Mouse (Mus musculus) E14TG2a.4 (cell line): Measurements from ENCODE around the gene Lipi.

Experiments used
- H3K27me3 ChIP-seq: 2 replicates; pipeline ENCODE4 v1.6.1; 2014; ENCODE audit warnings: low read length, control low read depth; ENCODE audit not compliant: insufficient read depth
- H3K36me3 ChIP-seq: 2 replicates; pipeline ENCODE4 v1.6.1; 2014; ENCODE audit warnings: low read length, control low read depth; ENCODE audit not compliant: insufficient read depth
- H3K4me1 ChIP-seq: replicated peaks from 2 replicates; pipeline ENCODE4 v1.6.1; 2014; ENCODE audit warnings: low read depth, low read length, control low read depth
- H3K4me3 ChIP-seq: replicated peaks from 2 replicates; pipeline ENCODE4 v1.5.1; 2014; ENCODE audit warnings: mild to moderate bottlenecking, low read length
- H3K9me3 ChIP-seq: 2 replicates; pipeline ENCODE4 v1.6.1; 2014; ENCODE audit warnings: low read length, control low read depth
- CTCF ChIP-seq: conservative IDR thresholded peaks from 2 replicates; pipeline ENCODE4 v1.5.1; 2014; ENCODE audit warnings: low read length
- NANOG ChIP-seq: IDR thresholded peaks from 2 replicates; pipeline ENCODE4 v1.6.1; 2014; ENCODE audit warnings: borderline replicate concordance, low read length, mixed read lengths
- POU5F1 ChIP-seq: IDR thresholded peaks from 2 replicates; pipeline ENCODE4 v1.6.1; 2014; ENCODE audit warnings: low read length, borderline replicate concordance

The Lipi gene

GRCm38 (mm10) chr16:75582279-75582678 is 3.6 kb downstream of the Lipi start:
- Histone ChIP-seq H3K4me1 (no peaks in the 10 kb centered on the region), H3K4me3 (no peak overlapping the region), H3K9me3 (no peaks in the 10 kb centered on the region), H3K27me3 (no peaks in the 10 kb centered on the region), H3K36me3 (no peaks in the 10 kb centered on the region)
- TF ChIP-seq CTCF (no peak), POU5F1 (no peak), NANOG (no peak)

GRCm38 (mm10) chr16:75562910-75563309 is 23.0 kb downstream of the Lipi start:
- H3K27me3 ChIP-seq, result no peaks in the 10 kb centered on the region
- no peak for TF ChIP-seq POU5F1
- no peak for TF ChIP-seq CTCF
- no peak for TF ChIP-seq NANOG
- H3K4me1 ChIP-seq, result no peaks in the 10 kb centered on the region
- no peaks in the 10 kb centered on the region for H3K36me3 ChIP-seq
- no peak overlapping the region for H3K4me3 ChIP-seq
- H3K9me3 ChIP-seq, result no peaks in the 10 kb centered on the region

GRCm38 (mm10) chr16:75545310-75545709 is 40.6 kb downstream of the Lipi start:
- no peaks in the 10 kb centered on the region for H3K36me3 ChIP-seq
- no peak for TF ChIP-seq CTCF
- no peak for TF ChIP-seq POU5F1
- no peak for TF ChIP-seq NANOG
- H3K27me3 ChIP-seq, result no peaks in the 10 kb centered on the region
- no peaks in the 10 kb centered on the region for H3K4me1 ChIP-seq
- H3K4me3 ChIP-seq, result no peak overlapping the region
- no peaks in the 10 kb centered on the region for H3K9me3 ChIP-seq

- TF ChIP-seq CTCF, result no peak
- no peaks in the 10 kb centered on the region for H3K36me3 ChIP-seq
- no peaks in the 10 kb centered on the region for H3K4me1 ChIP-seq
- H3K4me3 ChIP-seq, result no peak overlapping the region
- H3K9me3 ChIP-seq, result no peaks in the 10 kb centered on the region
- no peaks in the 10 kb centered on the region for H3K27me3 ChIP-seq
Measured at GRCm38 (mm10) chr16:75537784-75538565, 47.9 kb downstream of the Lipi start.

GRCm38 (mm10) chr16:75531705-75532104 is 54.2 kb downstream of the Lipi start:
- Histone ChIP-seq H3K4me1 (no peaks in the 10 kb centered on the region), H3K27me3 (no peaks in the 10 kb centered on the region), H3K9me3 (no peaks in the 10 kb centered on the region), H3K36me3 (no peaks in the 10 kb centered on the region), H3K4me3 (no peak overlapping the region)
- TF ChIP-seq POU5F1 (no peak), CTCF (no peak), NANOG (no peak)

- TF ChIP-seq CTCF, result no peak
- TF ChIP-seq POU5F1, result no peak
- TF ChIP-seq NANOG, result no peak
Measured at GRCm38 (mm10) chr16:75496568-75496967, 89.3 kb downstream of the Lipi start.

More at GRCm38 (mm10) chr16:75496568-75496967, 89.3 kb downstream of the Lipi start:
- Histone ChIP-seq H3K4me1 (no peaks in the 10 kb centered on the region), H3K9me3 (no peaks in the 10 kb centered on the region), H3K36me3 (no peaks in the 10 kb centered on the region), H3K4me3 (no peak overlapping the region), H3K27me3 (no peaks in the 10 kb centered on the region)
